Mouse (Mus musculus) stomach, embryonic 14.5 days (tissue): ENCODE results near the gene Trat1. TPM values are rescaled to one million over a fixed set of nuclear protein-coding genes. Genes with fewer than 3 reads are reported as not detected.

Experiments
- ATAC-seq: fragments of 200-750 bp; cut with Nextera tagmentation; 2 replicates; pipeline ENCODE4 v1.8.0; 2017; ENCODE audit warnings: low read depth, moderate TSS enrichment; ENCODE audit not compliant: insufficient number of reproducible peaks, insufficient read depth, low FRiP score
- H3K27ac ChIP-seq: fragments of 300-500 bp; sonication (generic); 2 replicates; pipeline ENCODE4 v1.5.1; 2014; ENCODE audit warnings: mild to moderate bottlenecking, low read length, moderate library complexity, mixed read lengths
- H3K27me3 ChIP-seq: fragments of 300-500 bp; sonication (generic); 2 replicates; pipeline ENCODE4 v1.6.1; 2014; ENCODE audit warnings: low read length, control low read depth, mixed read lengths; ENCODE audit not compliant: control insufficient read depth, insufficient read depth
- H3K36me3 ChIP-seq: fragments of 300-500 bp; sonication (generic); 2 replicates; pipeline ENCODE4 v1.6.1; 2014; ENCODE audit warnings: mild to moderate bottlenecking, control low read depth, low read length, moderate library complexity, mixed read lengths; ENCODE audit not compliant: control insufficient read depth, insufficient read depth
- H3K4me1 ChIP-seq: fragments of 300-500 bp; sonication (generic); 2 replicates; pipeline ENCODE4 v1.6.1; 2014; ENCODE audit warnings: low read length, control low read depth, mixed read lengths; ENCODE audit not compliant: control insufficient read depth, insufficient read depth
- H3K4me2 ChIP-seq: fragments of 300-500 bp; sonication (generic); replicated peaks from 2 replicates; pipeline ENCODE4 v1.6.1; 2014; ENCODE audit warnings: low read depth, low read length, control low read depth
- H3K4me3 ChIP-seq: fragments of 300-500 bp; sonication (generic); 2 replicates; pipeline ENCODE4 v1.5.1; 2014; ENCODE audit warnings: low read depth, low read length, control low read depth
- H3K9ac ChIP-seq: fragments of 300-500 bp; sonication (generic); replicated peaks from 2 replicates; pipeline ENCODE4 v1.6.1; 2014; ENCODE audit warnings: low read depth, mild to moderate bottlenecking, control low read depth, low read length, moderate library complexity, mixed read lengths
- H3K9me3 ChIP-seq: fragments of 300-500 bp; sonication (generic); 2 replicates; pipeline ENCODE4 v1.6.1; 2016; ENCODE audit warnings: low read depth, low read length, control low read depth; ENCODE audit not compliant: control insufficient read depth
- WGBS: fragments of 180-500 bp; shearing (Covaris S2); extraction: QIAGEN DNeasy Blood & Tissue Kit; methylation state at CpG from one replicate; pipeline ENCODE4 v1.1.7; 2014; 5-methylcytosine and 5-hydroxymethylcytosine counted together
- polyA plus RNA-seq: library from polyadenylated mRNA; unstranded; fragments of >200 nt; fragmentation: Nextera tagmentation; extraction: Ambion mirVana; gene quantifications from 2 replicates; pipeline ENCODE4 v1.2.1, GENCODE M21; 2014

Trat1 gene
- polyA plus RNA-seq, 1 experiment from 2014 or later = 0.27 TPM

- 43% methylated on average over 3 of the region's 3 CpGs for WGBS
- Histone ChIP-seq H3K9me3 (no peaks in the 10 kb centered on the region), H3K27ac (no peak overlapping the region), H3K9ac (no peak overlapping the region), H3K27me3 (no peaks in the 10 kb centered on the region), H3K4me3 (no peak overlapping the region), H3K4me2 (no peak overlapping the region), H3K4me1 (no peaks in the 10 kb centered on the region), H3K36me3 (no peaks in the 10 kb centered on the region)
- no peak for ATAC-seq
Measured at GRCm38 (mm10) chr16:48798285-48798684, 26.5 kb upstream of the Trat1 start.

- ATAC-seq = no peak
- 56% methylated on average over 4 of the region's 4 CpGs for WGBS
- no peak overlapping the region for H3K27ac ChIP-seq
Measured at GRCm38 (mm10) chr16:48788704-48789185, 16.9 kb upstream of the Trat1 start.

GRCm38 (mm10) chr16:48786258-48786657 is 14.4 kb upstream of the Trat1 start:
- ATAC-seq = no peak
- 59% methylated on average over 3 of the region's 3 CpGs for WGBS

More at GRCm38 (mm10) chr16:48788704-48789185, 16.9 kb upstream of the Trat1 start:
- H3K4me3 ChIP-seq = no peak overlapping the region
- no peaks in the 10 kb centered on the region for H3K27me3 ChIP-seq
- no peaks in the 10 kb centered on the region for H3K36me3 ChIP-seq
- no peak overlapping the region for H3K4me2 ChIP-seq
- H3K9ac ChIP-seq = no peak overlapping the region
- H3K9me3 ChIP-seq = no peaks in the 10 kb centered on the region
- H3K4me1 ChIP-seq = no peaks in the 10 kb centered on the region

GRCm38 (mm10) chr16:48777254-48777653 is 5.4 kb upstream of the Trat1 start:
- no peak overlapping the region for H3K9ac ChIP-seq
- H3K9me3 ChIP-seq = no peaks in the 10 kb centered on the region
- 53% methylated on average over 2 of the region's 2 CpGs for WGBS
- H3K4me3 ChIP-seq = no peak overlapping the region
- H3K27me3 ChIP-seq = no peaks in the 10 kb centered on the region
- H3K4me2 ChIP-seq = no peak overlapping the region
- H3K4me1 ChIP-seq = no peaks in the 10 kb centered on the region
- no peaks in the 10 kb centered on the region for H3K36me3 ChIP-seq
- H3K27ac ChIP-seq = no peak overlapping the region
- no peak for ATAC-seq

More at GRCm38 (mm10) chr16:48786258-48786657, 14.4 kb upstream of the Trat1 start:
- Histone ChIP-seq H3K9me3 (no peaks in the 10 kb centered on the region), H3K36me3 (no peaks in the 10 kb centered on the region), H3K4me2 (no peak overlapping the region), H3K4me3 (no peak overlapping the region), H3K27ac (no peak overlapping the region), H3K9ac (no peak overlapping the region), H3K27me3 (no peaks in the 10 kb centered on the region), H3K4me1 (no peaks in the 10 kb centered on the region)

GRCm38 (mm10) chr16:48769183-48769582 is 2.6 kb downstream of the Trat1 start:
- no peaks in the 10 kb centered on the region for H3K9me3 ChIP-seq
- no peak overlapping the region for H3K4me2 ChIP-seq
- no peak overlapping the region for H3K9ac ChIP-seq
- H3K27me3 ChIP-seq = no peaks in the 10 kb centered on the region
- no peak overlapping the region for H3K4me3 ChIP-seq
- H3K4me1 ChIP-seq = no peaks in the 10 kb centered on the region
- WGBS = 88% methylated on average over 3 of the region's 3 CpGs
- no peaks in the 10 kb centered on the region for H3K36me3 ChIP-seq
- ATAC-seq = no peak
- H3K27ac ChIP-seq = no peak overlapping the region

GRCm38 (mm10) chr16:48760643-48761481 is 11.0 kb downstream of the Trat1 start:
- Histone ChIP-seq H3K9ac (no peak overlapping the region), H3K9me3 (no peaks in the 10 kb centered on the region), H3K4me2 (no peak overlapping the region), H3K27ac (no peak overlapping the region), H3K4me3 (no peak overlapping the region), H3K27me3 (no peaks in the 10 kb centered on the region), H3K36me3 (no peaks in the 10 kb centered on the region), H3K4me1 (no peaks in the 10 kb centered on the region)
- WGBS = 79% methylated on average over 17 of the region's 17 CpGs
- no peak for ATAC-seq

DNA sequence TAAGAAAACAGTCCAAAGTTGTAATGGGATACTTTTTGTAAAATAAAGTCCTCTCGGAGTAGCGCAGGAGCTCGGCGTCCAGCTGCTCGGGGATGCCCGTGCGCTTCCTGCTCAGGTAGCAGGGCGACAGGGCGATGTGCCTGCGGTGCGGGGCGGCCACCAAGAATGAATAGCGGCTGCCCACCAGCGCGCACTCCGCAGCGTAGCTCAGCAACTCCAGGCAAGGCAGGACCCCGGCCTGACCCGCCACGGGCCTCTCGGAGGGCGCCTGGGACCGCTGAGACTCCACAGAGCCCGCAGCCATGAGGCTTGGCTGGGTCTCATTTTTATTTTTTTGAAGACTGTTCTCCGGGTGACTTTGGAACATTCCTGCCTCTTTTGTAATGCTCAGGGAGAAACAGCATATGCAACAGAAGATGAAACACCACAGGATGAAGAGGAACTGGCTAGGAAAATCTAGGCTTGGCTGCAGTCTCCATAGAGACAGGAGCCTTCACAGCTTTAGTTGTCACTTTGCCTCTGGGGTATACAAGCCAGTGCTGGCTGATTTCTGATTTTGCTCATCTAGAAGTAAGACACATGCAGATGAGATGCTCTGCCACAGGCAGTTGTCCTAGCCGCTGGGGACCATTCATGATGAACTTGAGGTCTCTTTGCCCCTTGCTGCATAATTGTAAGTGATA is 21.5 kb downstream of the Trat1 start:
- H3K4me1 ChIP-seq = no peaks in the 10 kb centered on the region
- no peak for ATAC-seq
- 14% methylated on average over 26 of the region's 26 CpGs for WGBS
- H3K4me2 ChIP-seq = peak overlapping the region; percentile 31
- H3K9ac ChIP-seq = no peak overlapping the region
- no peak overlapping the region for H3K27ac ChIP-seq
- no peaks in the 10 kb centered on the region for H3K36me3 ChIP-seq
- H3K4me3 ChIP-seq = 0 out of 2 replicates have a peak overlapping the region, but pooled peaks have one; percentile 1
- no peaks in the 10 kb centered on the region for H3K27me3 ChIP-seq
- H3K9me3 ChIP-seq = no peaks in the 10 kb centered on the region

DNA sequence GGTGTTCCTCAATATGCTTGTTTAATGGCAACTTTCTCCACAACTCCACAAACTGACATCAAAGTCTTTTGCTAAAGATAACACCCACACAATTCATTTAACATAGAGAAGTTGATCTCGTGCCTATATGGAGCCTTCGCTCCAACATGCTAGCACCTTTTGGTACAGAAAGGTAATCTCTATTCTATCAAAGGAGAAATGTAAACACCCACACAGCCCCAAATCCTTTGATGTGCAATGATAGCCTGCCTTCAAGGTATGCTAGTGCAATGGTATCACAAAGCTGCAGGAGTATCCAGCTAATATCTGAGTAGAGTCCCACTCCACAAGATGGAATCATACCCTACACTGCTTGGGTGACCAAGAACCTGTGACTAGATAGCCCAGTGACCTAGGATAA is 26.4 kb downstream of the Trat1 start:
- Histone ChIP-seq H3K9ac (no peak overlapping the region), H3K4me3 (no peak overlapping the region), H3K4me2 (no peak overlapping the region), H3K9me3 (no peaks in the 10 kb centered on the region), H3K4me1 (no peaks in the 10 kb centered on the region), H3K27ac (no peak overlapping the region), H3K27me3 (no peaks in the 10 kb centered on the region), H3K36me3 (no peaks in the 10 kb centered on the region)
- 52% methylated on average over 2 of the region's 2 CpGs for WGBS
- ATAC-seq = no peak
